Mouse (Mus musculus) hindbrain, postnatal 0 days (tissue): ENCODE measurements around the gene Utf1. TPM values are rescaled to one million over a fixed set of nuclear protein-coding genes. Genes with fewer than 3 reads are reported as not detected.

ENCODE experiments used
- ATAC-seq: fragments of 200-750 bp; cut with Nextera tagmentation; 2 replicates; pipeline ENCODE4 v1.8.0; 2017; ENCODE audit warnings: mild to moderate bottlenecking, moderate TSS enrichment, moderate library complexity
- DNase-seq: peaks from one replicate; pipeline ENCODE4 v3.0.0-alpha.2; 2015; ENCODE audit warnings: low spot score
- H3K27ac ChIP-seq: fragments of 300-500 bp; sonication (generic); 2 replicates; pipeline ENCODE4 v1.5.1; 2014; ENCODE audit warnings: mild to moderate bottlenecking
- H3K27me3 ChIP-seq: fragments of 300-500 bp; sonication (generic); 2 replicates; pipeline ENCODE4 v1.6.1; 2014; ENCODE audit warnings: low read length, mixed read lengths; ENCODE audit not compliant: insufficient read depth
- H3K36me3 ChIP-seq: fragments of 300-500 bp; sonication (generic); 2 replicates; pipeline ENCODE4 v1.6.1; 2014; ENCODE audit warnings: low read length, mixed read lengths; ENCODE audit not compliant: insufficient read depth
- H3K4me1 ChIP-seq: fragments of 300-500 bp; sonication (generic); 2 replicates; pipeline ENCODE4 v1.6.1; 2014; ENCODE audit warnings: antibody characterized with exemption, low read length, mixed read lengths; ENCODE audit not compliant: insufficient read depth
- H3K4me2 ChIP-seq: fragments of 300-500 bp; sonication (generic); 2 replicates; pipeline ENCODE4 v1.6.1; 2014; ENCODE audit warnings: low read depth, mild to moderate bottlenecking, low read length, moderate library complexity, mixed read lengths
- H3K4me3 ChIP-seq: fragments of 300-500 bp; sonication (generic); 2 replicates; pipeline ENCODE4 v1.5.1; 2014; ENCODE audit warnings: low read length
- H3K9ac ChIP-seq: fragments of 300-500 bp; sonication (generic); replicated peaks from 2 replicates; pipeline ENCODE4 v1.6.1; 2014; ENCODE audit warnings: mild to moderate bottlenecking, low read length, moderate library complexity, mixed read lengths
- H3K9me3 ChIP-seq: fragments of 300-500 bp; sonication (generic); 2 replicates; pipeline ENCODE4 v1.6.1; 2016; ENCODE audit warnings: low read length, mixed read lengths
- CTCF ChIP-seq: IDR thresholded peaks from 2 replicates; pipeline ENCODE4 v1.5.1; 2016; ENCODE audit warnings: antibody characterized with exemption, control low read depth, low read depth
- WGBS: fragments of 180-500 bp; shearing (Covaris S2); extraction: QIAGEN DNeasy Blood & Tissue Kit; methylation state at CpG from one replicate; pipeline ENCODE4 v1.1.7; 2014; 5-methylcytosine and 5-hydroxymethylcytosine counted together
- polyA plus RNA-seq: library from polyadenylated mRNA; unstranded; fragments of >200 nt; fragmentation: Nextera tagmentation; extraction: Ambion mirVana; gene quantifications from 2 replicates; pipeline ENCODE4 v1.2.1, GENCODE M21; 2015
- total RNA-seq: library from RNA; depleted of rRNA; stranded (reverse); fragments of >200 nt; gene quantifications from 2 replicates; pipeline ENCODE4 v1.2.3, GENCODE M21; 2014

Utf1 gene
- total and polyA plus RNA-seq, 2 experiments from 2014 or later = not detected

- Histone ChIP-seq H3K4me3 (no peak overlapping the region), H3K9ac (no peak overlapping the region), H3K27me3 (no peaks in the 10 kb centered on the region), H3K36me3 (no peaks in the 10 kb centered on the region; the same call in 1 of the 2 replicates), H3K4me2 (no peak overlapping the region), H3K4me1 (no peaks in the 10 kb centered on the region), H3K27ac (no peak overlapping the region), H3K9me3 (no peaks in the 10 kb centered on the region)
- WGBS = 88% methylated on average over 10 of the region's 10 CpGs
- ATAC-seq = no peak
- no peak for TF ChIP-seq CTCF
- DNase-seq = no peak
These were observed 6.9 kb upstream of the Utf1 start for GRCm38 (mm10) chr7:139936705-139937104.

DNA sequence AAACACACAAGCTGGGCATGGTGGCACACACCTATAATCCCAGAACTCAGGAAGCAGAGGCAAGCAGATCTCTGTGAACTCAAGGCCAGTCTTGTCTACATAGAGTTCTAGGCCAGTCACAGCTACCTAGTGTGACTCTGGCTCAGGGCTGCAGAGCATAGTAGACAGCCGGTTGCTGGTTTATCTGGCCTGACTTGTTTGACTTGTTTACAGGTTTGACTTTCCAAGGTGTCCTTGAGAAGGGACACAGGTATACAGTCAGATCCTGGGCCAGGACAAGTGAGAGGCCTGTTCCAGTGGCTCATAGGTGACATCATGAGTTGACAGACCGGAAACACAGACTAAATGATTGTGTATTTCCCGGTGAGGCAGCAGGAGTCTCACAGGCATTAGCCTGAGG, 6.5 kb upstream of the Utf1 start:
- Histone ChIP-seq H3K9me3 (no peaks in the 10 kb centered on the region), H3K4me1 (no peaks in the 10 kb centered on the region), H3K9ac (no peak overlapping the region), H3K27ac (no peak overlapping the region), H3K4me3 (no peak overlapping the region), H3K4me2 (no peak overlapping the region), H3K36me3 (no peaks in the 10 kb centered on the region; the same call in 1 of the 2 replicates), H3K27me3 (peaks cover 2% of the 10 kb centered on the region; the same call in 1 of the 2 replicates)
- DNase-seq = no peak
- no peak for ATAC-seq
- no peak for TF ChIP-seq CTCF
- 80% methylated on average over 3 of the region's 3 CpGs for WGBS

DNA sequence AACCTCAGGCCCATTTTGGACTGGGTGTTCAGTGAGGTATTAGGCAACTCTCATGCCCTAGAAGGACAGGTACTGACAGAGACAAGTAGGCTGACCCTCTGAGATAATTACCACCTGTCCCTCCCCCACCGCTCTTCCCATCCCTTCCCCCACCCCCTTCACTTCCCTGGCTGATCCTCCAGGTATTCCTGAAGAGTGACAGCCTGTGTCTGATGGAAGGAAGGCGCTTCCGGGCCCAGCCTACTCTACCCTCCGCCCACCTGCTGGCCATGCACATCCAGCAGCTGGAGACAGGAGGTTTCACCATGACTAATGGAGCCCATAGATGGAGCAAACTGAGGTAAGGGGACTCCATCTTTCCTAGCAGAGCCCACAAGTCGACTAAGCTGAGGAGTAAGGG, 5.8 kb upstream of the Utf1 start:
- no peak overlapping the region for H3K9ac ChIP-seq
- H3K4me3 ChIP-seq = no peak overlapping the region
- TF ChIP-seq CTCF = no peak
- peaks cover 8% of the 10 kb centered on the region; the same call in 1 of the 2 replicates for H3K27me3 ChIP-seq
- 72% methylated on average over 5 of the region's 5 CpGs for WGBS
- no peaks in the 10 kb centered on the region for H3K4me1 ChIP-seq
- ATAC-seq = no peak
- H3K27ac ChIP-seq = no peak overlapping the region
- H3K4me2 ChIP-seq = no peak overlapping the region
- H3K9me3 ChIP-seq = no peaks in the 10 kb centered on the region
- DNase-seq = no peak
- no peaks in the 10 kb centered on the region; the same call in 1 of the 2 replicates for H3K36me3 ChIP-seq

GRCm38 (mm10) chr7:139940476-139941209, 2.9 kb upstream of the Utf1 start:
- WGBS = 57% methylated on average over 16 of the region's 16 CpGs
- H3K9ac ChIP-seq = no peak overlapping the region

DNA sequence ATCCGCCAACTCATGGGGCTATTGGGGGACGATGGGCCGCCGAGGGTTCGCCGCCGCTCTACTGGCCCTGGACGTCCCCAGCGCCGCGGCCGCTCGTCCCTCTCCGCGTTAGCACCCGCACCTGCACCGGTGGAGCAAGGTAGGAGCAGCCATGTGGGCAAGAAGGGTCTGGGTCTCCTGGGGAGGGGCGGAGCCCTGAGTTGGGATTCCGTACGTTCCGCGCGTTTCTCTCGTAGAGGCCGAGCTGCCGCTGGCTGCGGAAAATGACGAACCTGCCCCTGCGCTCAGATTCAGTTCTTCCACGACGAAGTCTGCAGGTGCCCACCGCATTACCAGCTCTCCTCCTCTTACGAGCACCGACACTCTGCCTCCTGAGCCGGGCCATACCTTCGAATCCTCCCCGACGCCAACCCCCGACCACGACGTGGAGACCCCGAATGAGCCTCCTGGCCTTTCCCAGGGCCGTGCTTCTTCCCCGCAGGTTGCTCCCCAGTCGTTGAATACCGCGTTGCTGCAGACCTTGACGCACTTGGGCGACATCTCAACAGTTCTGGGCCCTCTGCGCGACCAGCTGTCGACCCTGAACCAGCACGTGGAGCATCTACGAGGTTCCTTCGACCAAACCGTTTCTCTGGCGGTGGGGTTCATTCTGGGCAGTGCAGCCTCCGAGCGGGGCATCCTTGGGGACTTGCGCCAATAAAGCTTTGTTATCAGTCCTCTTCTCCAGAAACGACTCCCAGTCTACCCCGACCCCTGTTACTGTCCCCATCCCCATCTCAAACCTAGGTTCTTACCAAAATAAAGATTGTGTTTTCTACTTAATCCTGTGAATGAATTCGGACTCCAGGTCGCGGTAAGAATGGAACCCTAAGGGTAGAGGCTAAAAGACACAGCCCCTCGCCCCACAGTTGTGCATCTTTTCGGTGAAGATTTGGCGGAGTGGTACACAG, 977 bp downstream of the Utf1 start:
- WGBS = 4% methylated on average over 68 of the region's 68 CpGs
- Histone ChIP-seq H3K27me3 (peaks cover 48% of the 10 kb centered on the region), H3K27ac (no peak overlapping the region), H3K9me3 (no peaks in the 10 kb centered on the region), H3K4me3 (peak overlapping the region; percentile 32), H3K9ac (no peak overlapping the region), H3K36me3 (no peaks in the 10 kb centered on the region), H3K4me2 (peak overlapping the region; percentile 46), H3K4me1 (peaks cover 2% of the 10 kb centered on the region; the same call in 1 of the 2 replicates)
- TF ChIP-seq CTCF = no peak
- DNase-seq = no peak
- peak; percentile 41; the same call in 1 of the 2 replicates for ATAC-seq

More at GRCm38 (mm10) chr7:139940476-139941209, 2.9 kb upstream of the Utf1 start:
- no peak for ATAC-seq
- no peak for DNase-seq
- Histone ChIP-seq H3K4me2 (no peak overlapping the region), H3K27ac (no peak overlapping the region), H3K9me3 (no peaks in the 10 kb centered on the region), H3K27me3 (peaks cover 31% of the 10 kb centered on the region), H3K4me1 (peaks cover 2% of the 10 kb centered on the region; the same call in 1 of the 2 replicates), H3K36me3 (no peaks in the 10 kb centered on the region), H3K4me3 (no peak overlapping the region)
- TF ChIP-seq CTCF = no peak

DNA sequence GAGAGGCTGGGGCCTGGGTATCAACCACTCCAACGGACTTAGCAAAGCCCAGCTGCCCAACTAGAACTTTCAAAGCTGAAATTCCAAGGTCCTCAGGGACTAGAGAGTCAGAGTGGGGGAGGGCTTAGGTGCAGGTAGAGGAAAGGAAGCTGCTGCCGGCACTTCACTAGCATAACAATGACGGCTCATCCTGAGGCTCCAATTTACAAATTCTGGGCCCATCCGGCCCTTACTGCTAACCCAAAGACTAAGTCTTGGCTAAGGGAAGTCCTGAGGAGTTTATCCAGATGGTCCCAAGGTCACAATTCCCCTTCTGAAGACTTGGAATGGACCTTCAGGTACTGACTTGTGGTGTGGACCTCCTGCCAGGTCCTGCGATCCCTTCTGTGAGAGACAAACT, 1.9 kb downstream of the Utf1 start:
- peaks cover 49% of the 10 kb centered on the region for H3K27me3 ChIP-seq
- no peak overlapping the region for H3K9ac ChIP-seq
- no peak overlapping the region for H3K4me3 ChIP-seq
- ATAC-seq = no peak
- H3K36me3 ChIP-seq = no peaks in the 10 kb centered on the region
- no peak for DNase-seq
- H3K4me1 ChIP-seq = peaks cover 2% of the 10 kb centered on the region; the same call in 1 of the 2 replicates
- TF ChIP-seq CTCF = no peak
- no peaks in the 10 kb centered on the region for H3K9me3 ChIP-seq
- H3K4me2 ChIP-seq = no peak overlapping the region
- 30% methylated on average over 5 of the region's 5 CpGs for WGBS
- H3K27ac ChIP-seq = no peak overlapping the region
